Mouse (Mus musculus): ENCODE measurements around the gene Otop3.

GRCm38 (mm10) chr11:115353375-115353774 lies 18.8 kb downstream of the Otop3 start:
- TF ChIP-seq TAL1 (IDR thresholded peaks at IDR 0.05; ENCODE audit: low read length) (no peak), GATA1 (IDR thresholded peaks at IDR 0.05; ENCODE audit: low read length) (no peak)
